18 mouse cellular contexts compared by ENCODE assay signal in the genomic region with DNA sequence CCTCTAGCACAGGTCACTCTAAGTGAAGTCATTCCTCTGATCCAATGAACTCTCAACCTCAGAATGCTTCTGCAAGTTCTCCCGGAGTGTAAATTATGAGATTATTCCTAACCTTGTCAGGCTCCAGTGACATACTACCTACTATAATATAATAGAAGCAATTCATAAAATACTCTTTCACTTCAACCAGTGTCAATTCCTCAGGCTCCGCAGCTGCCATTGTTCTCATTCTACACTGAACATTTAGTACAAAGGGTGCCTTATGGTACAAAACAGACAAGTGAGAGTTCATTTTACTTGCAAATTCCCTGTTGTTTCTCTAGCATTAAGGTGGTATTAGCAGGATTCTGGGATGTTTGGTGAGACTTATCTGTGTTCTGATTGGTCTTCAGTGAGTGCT.
DNase-seq lines count a peak whose midpoint lies in the region; ATAC-seq and TF ChIP-seq lines count a peak whose summit lies in the region.
"Had no signal": no experiment of that assay in that cellular context is flagged by ENCODE, and none has a peak within 500 bp of the region (broad histone marks: within the 10 kb centered on the region; RNA-seq: fewer than 3 reads in every experiment).

No protein-coding gene starts in this region.

- TF ChIP-seq POLR2A in brain, embryonic 14.5 days (IDR thresholded peaks at IDR 0.05; ENCODE audit: borderline replicate concordance, extremely low read depth, insufficient read depth, insufficient read length, poor library complexity, severe bottlenecking), result no peak

- H3K4me1 ChIP-seq in forebrain, embryonic 13.5 days, result 0 out of 2 replicates have a peak, but pooled peaks cover 3% of the 10 kb centered on the region
- no peaks in the 10 kb centered on the region for H3K4me1 ChIP-seq in forebrain, embryonic 11.5 days (replicated peaks; ENCODE audit: control insufficient read depth, insufficient read depth, low read length)
- H3K4me1 ChIP-seq in midbrain, embryonic 12.5 days, result no peaks in the 10 kb centered on the region
- no peaks in the 10 kb centered on the region for H3K4me1 ChIP-seq in midbrain, embryonic 10.5 days
- H3K4me1 ChIP-seq: embryonic facial prominence, embryonic 13.5 days; heart, embryonic 15.5 days had no signal

- no peak overlapping the region for H3K9ac ChIP-seq in forebrain, embryonic 13.5 days
- no peak overlapping the region for H3K9ac ChIP-seq in forebrain, embryonic 11.5 days (ENCODE audit: low read length)
- no peak overlapping the region for H3K9ac ChIP-seq in midbrain, embryonic 12.5 days (replicated peaks)
- H3K9ac ChIP-seq: embryonic facial prominence, embryonic 13.5 days; heart, embryonic 15.5 days; hindbrain, embryonic 14.5 days had no signal

- no peak overlapping the region for H3K27ac ChIP-seq in forebrain, embryonic 13.5 days
- no peak overlapping the region for H3K27ac ChIP-seq in forebrain, embryonic 11.5 days (ENCODE audit: low read depth, low read length)
- no peak overlapping the region for H3K27ac ChIP-seq in midbrain, embryonic 12.5 days (replicated peaks)
- no peak overlapping the region for H3K27ac ChIP-seq in midbrain, embryonic 10.5 days (replicated peaks)
- H3K27ac ChIP-seq: embryonic facial prominence, embryonic 13.5 days; heart, adult 2 months; heart, embryonic 15.5 days; hindbrain, embryonic 14.5 days had no signal

- no peaks in the 10 kb centered on the region for H3K9me3 ChIP-seq in forebrain, embryonic 13.5 days (replicated peaks)
- H3K9me3 ChIP-seq in forebrain, embryonic 11.5 days (ENCODE audit: control insufficient read depth, low read length), result no peaks in the 10 kb centered on the region
- no peaks in the 10 kb centered on the region for H3K9me3 ChIP-seq in midbrain, embryonic 12.5 days
- no peaks in the 10 kb centered on the region for H3K9me3 ChIP-seq in midbrain, embryonic 10.5 days (replicated peaks)
- H3K9me3 ChIP-seq: embryonic facial prominence, embryonic 13.5 days; heart, embryonic 15.5 days had no signal

- 0 out of 2 replicates have a peak, but pooled peaks have one; percentile 33 for ATAC-seq in forebrain, embryonic 13.5 days
- no peak for ATAC-seq in forebrain, embryonic 11.5 days (replicated peaks; ENCODE audit: low FRiP score)
- ATAC-seq in midbrain, embryonic 12.5 days (ENCODE audit: low FRiP score, low read depth), result 0 out of 2 replicates have a peak, but pooled peaks have one; percentile 49
- no peak for ATAC-seq in megakaryocyte-erythroid progenitor cell, adult 5-6 weeks (replicated peaks; ENCODE audit: low FRiP score, low TSS enrichment, poor library complexity, severe bottlenecking)
- ATAC-seq: intestine, embryonic 16.5 days had no signal

- no peak overlapping the region for H3K4me2 ChIP-seq in forebrain, embryonic 13.5 days
- no peak overlapping the region for H3K4me2 ChIP-seq in forebrain, embryonic 11.5 days (ENCODE audit: low read depth, low read length, severe bottlenecking)
- H3K4me2 ChIP-seq in midbrain, embryonic 12.5 days (replicated peaks), result no peak overlapping the region
- H3K4me2 ChIP-seq: embryonic facial prominence, embryonic 13.5 days; heart, embryonic 11.5 days; heart, embryonic 15.5 days; hindbrain, embryonic 14.5 days had no signal

- 38% methylated on average over 2 of the region's 2 CpGs for WGBS in forebrain, embryonic 13.5 days
- WGBS in forebrain, embryonic 11.5 days, result 64% methylated on average over 2 of the region's 2 CpGs
- WGBS in midbrain, embryonic 12.5 days, result 57% methylated on average over 2 of the region's 2 CpGs
- WGBS in midbrain, embryonic 10.5 days, result 78% methylated on average over 2 of the region's 2 CpGs

- no peaks in the 10 kb centered on the region for H3K36me3 ChIP-seq in forebrain, embryonic 13.5 days (ENCODE audit: poor library complexity, severe bottlenecking)
- H3K36me3 ChIP-seq in forebrain, embryonic 11.5 days (ENCODE audit: control insufficient read depth, insufficient read depth, low read length), result no peaks in the 10 kb centered on the region
- H3K36me3 ChIP-seq in midbrain, embryonic 12.5 days, result no peaks in the 10 kb centered on the region
- no peaks in the 10 kb centered on the region for H3K36me3 ChIP-seq in midbrain, embryonic 10.5 days
- H3K36me3 ChIP-seq: embryonic facial prominence, embryonic 13.5 days; heart, embryonic 15.5 days had no signal

- no peak for DNase-seq in forebrain, embryonic 11.5 days (ENCODE audit: low spot score)
- no peak for DNase-seq in midbrain, embryonic 10.5 days (ENCODE audit: low spot score)
- DNase-seq in brain, embryonic 14.5 days (ENCODE audit: low read depth), result peak; percentile 36
- DNase-seq in mesoderm, embryonic 11.5 days (ENCODE audit: low read depth, low spot score), result peak; percentile 28
- DNase-seq: adrenal gland, postnatal 14 days; cerebellum, adult 8-10 months; cerebellum, postnatal 14 days; gastrocnemius, postnatal 14 days; heart, adult 2 months; heart, postnatal 14 days had no signal

- no peak overlapping the region for H3K4me3 ChIP-seq in forebrain, embryonic 13.5 days
- no peak overlapping the region for H3K4me3 ChIP-seq in forebrain, embryonic 11.5 days (ENCODE audit: low read depth, low read length)
- no peak overlapping the region for H3K4me3 ChIP-seq in midbrain, embryonic 12.5 days
- no peak overlapping the region for H3K4me3 ChIP-seq in midbrain, embryonic 10.5 days
- H3K4me3 ChIP-seq: embryonic facial prominence, embryonic 13.5 days; heart, adult 2 months; heart, embryonic 15.5 days had no signal

- H3K27me3 ChIP-seq in forebrain, embryonic 13.5 days, result no peaks in the 10 kb centered on the region
- H3K27me3 ChIP-seq in forebrain, embryonic 11.5 days (ENCODE audit: control insufficient read depth, insufficient read depth, low read length), result no peaks in the 10 kb centered on the region
- no peaks in the 10 kb centered on the region for H3K27me3 ChIP-seq in midbrain, embryonic 12.5 days
- no peaks in the 10 kb centered on the region for H3K27me3 ChIP-seq in midbrain, embryonic 10.5 days (ENCODE audit: low read depth, poor library complexity, severe bottlenecking)
- H3K27me3 ChIP-seq: embryonic facial prominence, embryonic 13.5 days; heart, embryonic 15.5 days had no signal

- TF ChIP-seq CTCF in brain, embryonic 14.5 days (IDR thresholded peaks at IDR 0.05; ENCODE audit: borderline replicate concordance, extremely low read depth, insufficient read depth, insufficient read length), result no peak

Comparison
In these comparisons a context has a peak if more than half of its experiments do, and no peak if none do; other contexts are left out.
1. ATAC-seq: peak in forebrain, embryonic 13.5 days (single experiment) and midbrain, embryonic 12.5 days (single experiment); none in forebrain, embryonic 11.5 days (single experiment) and megakaryocyte-erythroid progenitor cell, adult 5-6 weeks (single experiment).
2. DNase-seq: peak in brain, embryonic 14.5 days (single experiment) and mesoderm, embryonic 11.5 days (single experiment); none in forebrain, embryonic 11.5 days (single experiment) and midbrain, embryonic 10.5 days (single experiment).